In genomic region chr15:83842419-83842818, GRCm38 (mm10) we compare ENCODE assay signal across 20 mouse cellular contexts.
DNase-seq lines count a peak whose midpoint lies in the region; ATAC-seq and TF ChIP-seq lines count a peak whose summit lies in the region.
"Had no signal": no experiment of that assay in that cellular context is flagged by ENCODE, and none has a peak within 500 bp of the region (broad histone marks: within the 10 kb centered on the region; RNA-seq: fewer than 3 reads in every experiment).

No protein-coding gene starts in this region.

- no peaks in the 10 kb centered on the region for H3K27me3 ChIP-seq in forebrain, postnatal 0 days (ENCODE audit: insufficient read depth, low read length)

- H3K27ac ChIP-seq in left cerebral cortex, adult 2 months, result peak overlapping the region; percentile 84
- H3K27ac ChIP-seq in cortical plate, adult 2 months (ENCODE audit: insufficient read depth, low read length), result peak overlapping the region; percentile 68
- H3K27ac ChIP-seq in forebrain, postnatal 0 days (ENCODE audit: low read depth, low read length), result peak overlapping the region; percentile 90
- H3K27ac ChIP-seq: embryonic facial prominence, embryonic 12.5 days; heart, adult 2 months; heart, embryonic 15.5 days had no signal

- 46% methylated on average over 12 of the region's 12 CpGs for WGBS in forebrain, postnatal 0 days

- TF ChIP-seq POLR2A in cortical plate, adult 2 months (IDR thresholded peaks at IDR 0.05; ENCODE audit: extremely low read depth, insufficient read depth, low read length), result no peak

- H3K36me3 ChIP-seq in forebrain, postnatal 0 days (ENCODE audit: insufficient read depth), result peaks cover 9% of the 10 kb centered on the region; the same call in 1 of the 2 replicates
- H3K36me3 ChIP-seq: embryonic facial prominence, embryonic 12.5 days; G1E; heart, embryonic 15.5 days; hindbrain, embryonic 13.5 days had no signal

- H3K9ac ChIP-seq in forebrain, postnatal 0 days, result no peak overlapping the region
- H3K9ac ChIP-seq: embryonic facial prominence, embryonic 12.5 days; heart, embryonic 15.5 days; hindbrain, embryonic 13.5 days had no signal

- peak; percentile 44 to 62 for DNase-seq in cerebellum, postnatal 10 days
- no peak for DNase-seq in cerebellum, postnatal 25 days
- no peak for DNase-seq in left cerebral cortex, adult 2 months (ENCODE audit: extremely low spot score in 1 of 2, low spot score in 2 of 2)
- DNase-seq in left cerebral cortex, adult 9 months (ENCODE audit: low spot score in 2 of 2), result no peak
- peak; percentile 53 for DNase-seq in forebrain, postnatal 0 days
- DNase-seq in liver, result no peak
- DNase-seq: adrenal gland, postnatal 10 days; B cell, adult 2 months; cerebellum, adult 11-12 months; cerebellum, adult 9-10 months; gastrocnemius, postnatal 10 days; heart, adult 2 months; heart, postnatal 14 days had no signal

- H3K9me3 ChIP-seq in forebrain, postnatal 0 days (ENCODE audit: low read length), result no peaks in the 10 kb centered on the region
- H3K9me3 ChIP-seq: embryonic facial prominence, embryonic 12.5 days; heart, embryonic 15.5 days; hindbrain, embryonic 13.5 days had no signal

- peaks cover 40% of the 10 kb centered on the region for H3K4me1 ChIP-seq in cortical plate, adult 2 months (ENCODE audit: control insufficient read depth, insufficient read depth, low read length)
- H3K4me1 ChIP-seq in forebrain, postnatal 0 days (ENCODE audit: insufficient read depth), result peaks cover 55% of the 10 kb centered on the region

- H3K4me3 ChIP-seq in left cerebral cortex, adult 2 months, result no peak overlapping the region
- no peak overlapping the region for H3K4me3 ChIP-seq in cortical plate, adult 2 months (ENCODE audit: insufficient read depth, low read length)
- no peak overlapping the region for H3K4me3 ChIP-seq in forebrain, postnatal 0 days (ENCODE audit: low read depth, low read length)
- H3K4me3 ChIP-seq: embryonic facial prominence, embryonic 12.5 days; heart, adult 2 months; heart, embryonic 15.5 days; hindbrain, embryonic 13.5 days had no signal

- no peak for ATAC-seq in forebrain, postnatal 0 days
- ATAC-seq: CD4-positive, CD25-positive, alpha-beta regulatory T cell, adult 4 months had no signal

- H3K4me2 ChIP-seq in forebrain, postnatal 0 days (ENCODE audit: low read depth), result no peak overlapping the region
- H3K4me2 ChIP-seq: embryonic facial prominence, embryonic 12.5 days; heart, embryonic 11.5 days; heart, embryonic 15.5 days; hindbrain, embryonic 13.5 days had no signal

- TF ChIP-seq CTCF in left cerebral cortex, adult 2 months (IDR thresholded peaks at IDR 0.05), result no peak
- no peak for TF ChIP-seq CTCF in cortical plate, adult 2 months (IDR thresholded peaks at IDR 0.05; ENCODE audit: extremely low read depth, insufficient read depth, low read length)
- no peak for TF ChIP-seq CTCF in forebrain, postnatal 0 days (IDR thresholded peaks at IDR 0.05; ENCODE audit: low read depth)

- intact Hi-C loops in left cerebral cortex, adult 2 months (cut with DNase I), result loop anchor here (2.0 kb wide), 1 partner anchor 60 kb away; no protein-coding TSS in a partner anchor

Comparison
In these comparisons a context has a peak if more than half of its experiments do, and no peak if none do; other contexts are left out.
1. DNase-seq: peak in cerebellum, postnatal 10 days (2 of 2) and forebrain, postnatal 0 days (single experiment); none in cerebellum, postnatal 25 days (0 of 2), left cerebral cortex, adult 2 months (0 of 2), left cerebral cortex, adult 9 months (0 of 2) and liver (single experiment).
2. Peak in every context shown above with its lines, with median percentiles within 50 percentile points of each other: H3K27ac ChIP-seq.